Mouse (Mus musculus) thymus, postnatal 14 days (tissue): Measurements from ENCODE around the gene Peli1.
"Not testable (repeated sequence)": the region's sequence is repeated elsewhere in the genome, so short reads cannot be mapped to it uniquely, and the experiment has no call there.

Experiments used
- DNase-seq: peaks from one replicate; pipeline ENCODE4 v3.0.0; 2021

The Peli1 gene

GRCm38 (mm10) chr11:21157595-21157994, 66.5 kb downstream of the Peli1 start:
- DNase-seq: no peak

GRCm38 (mm10) chr11:21162093-21162492, 71.0 kb downstream of the Peli1 start:
- no peak for DNase-seq

- no peak for DNase-seq
These were observed 72.1 kb downstream of the Peli1 start for GRCm38 (mm10) chr11:21163143-21163542.

- peak; percentile 84 for DNase-seq
These were observed 72.6 kb downstream of the Peli1 start for GRCm38 (mm10) chr11:21163673-21164072.

GRCm38 (mm10) chr11:21164312-21164993, 73.4 kb downstream of the Peli1 start:
- peak; percentile 42 for DNase-seq

- no peak for DNase-seq
These were observed 74.0 kb downstream of the Peli1 start for GRCm38 (mm10) chr11:21164994-21165560.

GRCm38 (mm10) chr11:21166495-21167096, 75.5 kb downstream of the Peli1 start:
- DNase-seq: no peak

GRCm38 (mm10) chr11:21168828-21169607, 77.9 kb downstream of the Peli1 start:
- no peak for DNase-seq

GRCm38 (mm10) chr11:21169608-21169860, 78.4 kb downstream of the Peli1 start:
- DNase-seq: not testable (repeated sequence)

- DNase-seq: peak; percentile 52
These were observed 81.2 kb downstream of the Peli1 start for GRCm38 (mm10) chr11:21172281-21172680.

- peak; percentile 59 for DNase-seq
These were observed 82.8 kb downstream of the Peli1 start for GRCm38 (mm10) chr11:21173926-21174325.

GRCm38 (mm10) chr11:21174396-21174795, 83.3 kb downstream of the Peli1 start:
- peak; percentile 90 for DNase-seq

- no peak for DNase-seq
These were observed 84.0 kb downstream of the Peli1 start for GRCm38 (mm10) chr11:21175063-21175462.

- peak; percentile 58 for DNase-seq
These were observed 85.4 kb downstream of the Peli1 start for GRCm38 (mm10) chr11:21176491-21176890.

- peak; percentile 80 for DNase-seq
These were observed 87.3 kb downstream of the Peli1 start for GRCm38 (mm10) chr11:21178343-21178742.

- DNase-seq: no peak
These were observed 88.0 kb downstream of the Peli1 start for GRCm38 (mm10) chr11:21178998-21179645.

- DNase-seq: not testable (repeated sequence)
These were observed 88.8 kb downstream of the Peli1 start for GRCm38 (mm10) chr11:21179873-21180272.

- DNase-seq: peak; percentile 75
These were observed 89.6 kb downstream of the Peli1 start for GRCm38 (mm10) chr11:21180650-21181049.

- no peak for DNase-seq
These were observed 90.5 kb downstream of the Peli1 start for GRCm38 (mm10) chr11:21181616-21182015.

- no peak for DNase-seq
These were observed 91.6 kb downstream of the Peli1 start for GRCm38 (mm10) chr11:21182709-21183108.

GRCm38 (mm10) chr11:21191821-21192220, 100.7 kb downstream of the Peli1 start:
- not testable (repeated sequence) for DNase-seq

GRCm38 (mm10) chr11:21194851-21195250, 103.8 kb downstream of the Peli1 start:
- no peak for DNase-seq
